Comparison of ENCODE assay signal across 17 mouse cellular contexts in the genomic region with DNA sequence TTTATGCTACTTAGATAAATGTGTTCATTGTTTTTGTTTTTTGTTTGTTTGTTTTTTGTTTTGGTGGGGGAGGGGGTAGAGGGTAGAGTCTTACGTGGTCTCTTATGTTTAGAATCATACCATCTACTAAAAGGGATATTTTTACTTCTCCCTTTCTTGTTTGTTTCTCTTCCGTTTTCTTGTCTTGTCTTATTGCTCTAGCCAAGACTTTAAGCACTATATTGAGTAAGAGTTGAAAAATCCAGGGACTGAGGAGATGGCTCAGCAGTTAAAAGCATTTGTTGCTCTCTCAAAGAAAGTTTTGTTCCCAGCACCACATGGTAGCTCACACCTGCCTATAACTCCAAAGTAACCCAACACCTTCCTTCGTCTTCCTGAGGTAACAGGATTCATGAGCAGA.
"Had no signal": no experiment of that assay in that cellular context is flagged by ENCODE, and none has a peak within 500 bp of the region (broad histone marks: within the 10 kb centered on the region; RNA-seq: fewer than 3 reads in every experiment).

No protein-coding gene starts in this region.

- DNase-seq: kidney, adult 2 months; kidney, postnatal 14 days; kidney, postnatal 4 days; layer of hippocampus, adult 9-11 months; liver, embryonic 13.5 days; lung, adult 2 months; lung, postnatal 14 days; lung, postnatal 4 days; midbrain, embryonic 14.5 days; retina, postnatal 1 day; right cerebral cortex, postnatal 25 days; spleen, adult 18-20 months; thymus, adult 18-20 months; thymus, postnatal 36 days had no signal

- H3K27ac ChIP-seq: liver, embryonic 13.5 days; neural tube, embryonic 12.5 days; neural tube, embryonic 15.5 days had no signal

- H3K4me3 ChIP-seq: liver, embryonic 13.5 days; neural tube, embryonic 12.5 days; neural tube, embryonic 15.5 days had no signal

- H3K36me3 ChIP-seq: liver, embryonic 13.5 days; neural tube, embryonic 12.5 days; neural tube, embryonic 15.5 days had no signal

- H3K4me1 ChIP-seq: neural tube, embryonic 12.5 days; neural tube, embryonic 15.5 days had no signal

- ATAC-seq: intestine, postnatal 0 days had no signal
